Mouse (Mus musculus) G1E (cell line): ENCODE measurements around the gene Cyp27a1.

Experiments used
- CTCF ChIP-seq: IDR thresholded peaks from 2 replicates; pipeline ENCODE4 v1.5.1; 2012; ENCODE audit warnings: low read depth, low read length, inconsistent platforms, mixed read lengths
- GATA1 ChIP-seq: IDR thresholded peaks from 2 replicates; pipeline ENCODE4 v1.6.1; 2012; ENCODE audit warnings: borderline replicate concordance, low read length, inconsistent platforms, mixed read lengths
- GATA2 ChIP-seq: IDR thresholded peaks from 2 replicates; pipeline ENCODE4 v1.6.1; 2012; ENCODE audit warnings: low read depth, low read length, inconsistent platforms, borderline replicate concordance
- TAL1 ChIP-seq: conservative IDR thresholded peaks from 2 replicates; pipeline ENCODE4 v1.6.1; 2012; ENCODE audit warnings: low read depth, low read length, inconsistent platforms, mixed read lengths

DNA sequence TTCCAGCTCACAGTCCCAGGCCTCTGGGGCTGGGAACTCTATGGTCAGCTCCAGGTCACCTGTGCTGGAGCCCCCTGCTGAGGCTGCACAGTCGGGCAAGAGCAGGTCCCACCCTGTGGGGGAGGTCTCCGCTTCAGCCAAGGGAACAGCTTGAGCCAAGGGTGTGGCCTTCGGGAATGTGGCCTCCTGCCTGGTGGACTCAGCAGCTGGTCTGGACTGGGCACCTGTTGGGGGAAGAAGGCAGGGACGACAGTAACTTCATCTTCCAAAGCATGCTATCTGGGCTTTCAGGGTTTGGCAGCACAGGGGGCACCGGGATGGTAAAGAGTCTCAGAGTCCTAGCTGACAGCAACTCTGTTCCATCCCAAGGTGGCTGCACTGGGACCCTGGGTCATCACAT is 34.0 kb downstream of the Cyp27a1 start:
- TF ChIP-seq TAL1 = no peak
- TF ChIP-seq CTCF = no peak
- no peak for TF ChIP-seq GATA2
- no peak for TF ChIP-seq GATA1
